Mouse (Mus musculus) lung, embryonic 16.5 days (tissue): Measurements from ENCODE around the gene Mdp1. TPM values are rescaled to one million over a fixed set of nuclear protein-coding genes. Genes with fewer than 3 reads are reported as not detected.

Experiments
- ATAC-seq: fragments of 200-750 bp; cut with Nextera tagmentation; 2 replicates; pipeline ENCODE4 v1.8.0; 2017; ENCODE audit warnings: low read depth, mild to moderate bottlenecking, moderate library complexity
- H3K27ac ChIP-seq: fragments of 300-500 bp; sonication (generic); 2 replicates; pipeline ENCODE4 v1.5.1; 2014; ENCODE audit warnings: mild to moderate bottlenecking, control low read depth, low read length
- H3K27me3 ChIP-seq: fragments of 300-500 bp; sonication (generic); 2 replicates; pipeline ENCODE4 v1.6.1; 2014; ENCODE audit warnings: low read depth, low read length, mixed read lengths; ENCODE audit not compliant: control insufficient read depth, insufficient read depth
- H3K36me3 ChIP-seq: fragments of 300-500 bp; sonication (generic); 2 replicates; pipeline ENCODE4 v1.6.1; 2014; ENCODE audit warnings: low read length; ENCODE audit not compliant: control insufficient read depth, insufficient read depth
- H3K4me1 ChIP-seq: fragments of 300-500 bp; sonication (generic); replicated peaks from 2 replicates; pipeline ENCODE4 v1.6.1; 2014; ENCODE audit warnings: low read length, mixed read lengths; ENCODE audit not compliant: control insufficient read depth, insufficient read depth
- H3K4me2 ChIP-seq: fragments of 300-500 bp; sonication (generic); 2 replicates; pipeline ENCODE4 v1.6.1; 2014; ENCODE audit warnings: low read depth, low read length, control low read depth
- H3K4me3 ChIP-seq: fragments of 300-500 bp; sonication (generic); 2 replicates; pipeline ENCODE4 v1.5.1; 2014; ENCODE audit warnings: mild to moderate bottlenecking, low read length, control low read depth
- H3K9ac ChIP-seq: fragments of 300-500 bp; sonication (generic); 2 replicates; pipeline ENCODE4 v1.6.1; 2014; ENCODE audit warnings: low read length, control low read depth
- H3K9me3 ChIP-seq: fragments of 300-500 bp; sonication (generic); 2 replicates; pipeline ENCODE4 v1.6.1; 2016; ENCODE audit warnings: low read length; ENCODE audit not compliant: control insufficient read depth
- WGBS: fragments of 180-500 bp; shearing (Covaris S2); extraction: QIAGEN DNeasy Blood & Tissue Kit; methylation state at CpG from one replicate; pipeline ENCODE4 v1.1.7; 2014; 5-methylcytosine and 5-hydroxymethylcytosine counted together
- polyA plus RNA-seq: library from polyadenylated mRNA; unstranded; fragments of >200 nt; fragmentation: Nextera tagmentation; extraction: Ambion mirVana; gene quantifications from 2 replicates; pipeline ENCODE4 v1.2.1, GENCODE M21; 2015

Mdp1 gene
- polyA plus RNA-seq, 1 experiment from 2014 or later: 52.0 TPM

- Histone ChIP-seq H3K9ac (no peak overlapping the region), H3K9me3 (no peaks in the 10 kb centered on the region), H3K36me3 (0 out of 2 replicates have a peak, but pooled peaks cover 2% of the 10 kb centered on the region), H3K27me3 (no peaks in the 10 kb centered on the region), H3K4me2 (no peak overlapping the region), H3K4me1 (no peaks in the 10 kb centered on the region), H3K4me3 (no peak overlapping the region), H3K27ac (no peak overlapping the region)
- ATAC-seq: no peak
- WGBS: 44% methylated on average over 6 of the region's 6 CpGs
Observed at GRCm38 (mm10) chr14:55613346-55613745, 47.0 kb downstream of the Mdp1 start.

- H3K4me2 ChIP-seq: no peak overlapping the region
- no peaks in the 10 kb centered on the region for H3K27me3 ChIP-seq
- WGBS: 97% methylated on average over 6 of the region's 6 CpGs
- no peak overlapping the region for H3K27ac ChIP-seq
- peaks cover 4% of the 10 kb centered on the region for H3K4me1 ChIP-seq
- no peak for ATAC-seq
- no peak overlapping the region for H3K9ac ChIP-seq
- H3K4me3 ChIP-seq: no peak overlapping the region
- no peaks in the 10 kb centered on the region for H3K9me3 ChIP-seq
- peaks cover 12% of the 10 kb centered on the region for H3K36me3 ChIP-seq
Observed at GRCm38 (mm10) chr14:55608339-55608738, 52.0 kb downstream of the Mdp1 start.

Other genes starting within 250 kb of the Mdp1 start
- gene Dhrs4, start 181.8 kb downstream of the Mdp1 start, polyA plus RNA-seq: 101 and 106 TPM in 2 replicates
- 0.98 and 2.0 TPM in 2 replicates for gene Carmil3, start 169.9 kb downstream of the Mdp1 start, polyA plus RNA-seq
- 0.19 and 0.29 TPM in 2 replicates for gene Cpne6, start 150.1 kb downstream of the Mdp1 start, polyA plus RNA-seq
- gene Nrl, start 135.5 kb downstream of the Mdp1 start, polyA plus RNA-seq: not detected in 2 replicates
- 65.3 and 69.4 TPM in 2 replicates for gene Pck2, start 120.2 kb downstream of the Mdp1 start, polyA plus RNA-seq
- gene Dcaf11, start 100.5 kb downstream of the Mdp1 start, polyA plus RNA-seq: 72.9 and 81.6 TPM in 2 replicates
- gene A730061H03Rik, start 100.1 kb downstream of the Mdp1 start, polyA plus RNA-seq: 1.3 and 2.4 TPM in 2 replicates
- 4.7 and 5.2 TPM in 2 replicates for gene Fitm1, start 84.9 kb downstream of the Mdp1 start, polyA plus RNA-seq
- 175 and 179 TPM in 2 replicates for gene Psme1, start 82.4 kb downstream of the Mdp1 start, polyA plus RNA-seq
- gene Emc9, start 75.2 kb downstream of the Mdp1 start, polyA plus RNA-seq: 6.4 and 7.3 TPM in 2 replicates
- gene Psme2, start 69.4 kb downstream of the Mdp1 start, polyA plus RNA-seq: 247 and 250 TPM in 2 replicates
- 17.6 and 18.1 TPM in 2 replicates for gene Rnf31, start 68.8 kb downstream of the Mdp1 start, polyA plus RNA-seq
- 12.9 and 15.6 TPM in 2 replicates for gene Irf9, start 56.9 kb downstream of the Mdp1 start, polyA plus RNA-seq
- 23.0 and 23.4 TPM in 2 replicates for gene Rec8, start 42.5 kb downstream of the Mdp1 start, polyA plus RNA-seq
- gene Ipo4, start 24.6 kb downstream of the Mdp1 start, polyA plus RNA-seq: 72.5 and 78.7 TPM in 2 replicates
- gene Gm49378, start 22.6 kb downstream of the Mdp1 start, polyA plus RNA-seq: 1.5 and 1.8 TPM in 2 replicates
- 121 and 125 TPM in 2 replicates for gene Tm9sf1, start 16.7 kb downstream of the Mdp1 start, polyA plus RNA-seq
- 0.73 and 0.74 TPM in 2 replicates for gene Tssk4, start 10.3 kb downstream of the Mdp1 start, polyA plus RNA-seq
- gene Gmpr2, start 11.4 kb upstream of the Mdp1 start, polyA plus RNA-seq: 62.2 and 67.1 TPM in 2 replicates
- 499 and 508 TPM in 2 replicates for gene Nedd8, start 11.6 kb upstream of the Mdp1 start, polyA plus RNA-seq
- 45.5 and 46.2 TPM in 2 replicates for gene Tinf2, start 21.3 kb upstream of the Mdp1 start, polyA plus RNA-seq
- 3.2 and 6.0 TPM in 2 replicates for gene Tgm1, start 53.4 kb upstream of the Mdp1 start, polyA plus RNA-seq
- gene Rabggta, start 61.8 kb upstream of the Mdp1 start, polyA plus RNA-seq: 34.2 and 35.0 TPM in 2 replicates
- 88.5 and 95.0 TPM in 2 replicates for gene Dhrs1, start 85.2 kb upstream of the Mdp1 start, polyA plus RNA-seq
- gene Nop9, start 85.2 kb upstream of the Mdp1 start, polyA plus RNA-seq: 32.6 and 37.8 TPM in 2 replicates
- gene Cideb, start 98.0 kb upstream of the Mdp1 start, polyA plus RNA-seq: 1.0 and 1.5 TPM in 2 replicates
- 0.20 and 0.23 TPM in 2 replicates for gene Ltb4r2, start 100.9 kb upstream of the Mdp1 start, polyA plus RNA-seq
- 2.6 and 3.5 TPM in 2 replicates for gene Ltb4r1, start 105.5 kb upstream of the Mdp1 start, polyA plus RNA-seq
- 20.0 and 20.8 TPM in 2 replicates for gene Adcy4, start 123.6 kb upstream of the Mdp1 start, polyA plus RNA-seq
- gene Ripk3, start 128.4 kb upstream of the Mdp1 start, polyA plus RNA-seq: 38.9 and 40.8 TPM in 2 replicates
- 48.2 and 48.5 TPM in 2 replicates for gene Nfatc4, start 162.6 kb upstream of the Mdp1 start, polyA plus RNA-seq
- gene Nynrin, start 193.5 kb upstream of the Mdp1 start, polyA plus RNA-seq: 16.9 and 18.8 TPM in 2 replicates
- 1.1 and 1.2 TPM in 2 replicates for gene Cbln3, start 223.9 kb upstream of the Mdp1 start, polyA plus RNA-seq
- gene Khnyn, start 224.4 kb upstream of the Mdp1 start, polyA plus RNA-seq: 17.8 and 19.5 TPM in 2 replicates
- 55.0 and 55.9 TPM in 2 replicates for gene Sdr39u1, start 239.8 kb upstream of the Mdp1 start, polyA plus RNA-seq